Mouse (Mus musculus) MEL (cell line): ENCODE measurements around the gene Dusp23.

Source experiments
- CTCF ChIP-seq, 3 experiments: IDR thresholded peaks in 2 of 3; conservative IDR thresholded peaks in 1 of 3; 2 replicates each; pipeline ENCODE4 v1.5.1; 2011 to 2012; ENCODE audit warnings: low read length in 3 of 3, low read depth in 2 of 3, mild to moderate bottlenecking in 2 of 3, improper control_type of control experiment in 1 of 3, inconsistent platforms in 1 of 3, mixed read lengths in 1 of 3, moderate library complexity in 1 of 3; ENCODE audit not compliant: control insufficient read depth in 1 of 3, insufficient read depth in 1 of 3, poor library complexity in 1 of 3, severe bottlenecking in 1 of 3
- EP300 ChIP-seq, 2 experiments: IDR thresholded peaks; 2 replicates each; pipeline ENCODE4 v1.6.1; 2011; ENCODE audit warnings: improper control_type of control experiment in 2 of 2, low read length in 2 of 2, low read depth in 1 of 2, mild to moderate bottlenecking in 1 of 2
- POLR2AphosphoS2 ChIP-seq: IDR thresholded peaks from 2 replicates; pipeline ENCODE4 v1.6.1; 2011; ENCODE audit warnings: low read length, improper control_type of control experiment
- ZC3H11A ChIP-seq: IDR thresholded peaks from 2 replicates; pipeline ENCODE4 v1.6.1; 2012; ENCODE audit warnings: low read depth, mild to moderate bottlenecking, inconsistent platforms, low read length, improper control_type of control experiment

DNA sequence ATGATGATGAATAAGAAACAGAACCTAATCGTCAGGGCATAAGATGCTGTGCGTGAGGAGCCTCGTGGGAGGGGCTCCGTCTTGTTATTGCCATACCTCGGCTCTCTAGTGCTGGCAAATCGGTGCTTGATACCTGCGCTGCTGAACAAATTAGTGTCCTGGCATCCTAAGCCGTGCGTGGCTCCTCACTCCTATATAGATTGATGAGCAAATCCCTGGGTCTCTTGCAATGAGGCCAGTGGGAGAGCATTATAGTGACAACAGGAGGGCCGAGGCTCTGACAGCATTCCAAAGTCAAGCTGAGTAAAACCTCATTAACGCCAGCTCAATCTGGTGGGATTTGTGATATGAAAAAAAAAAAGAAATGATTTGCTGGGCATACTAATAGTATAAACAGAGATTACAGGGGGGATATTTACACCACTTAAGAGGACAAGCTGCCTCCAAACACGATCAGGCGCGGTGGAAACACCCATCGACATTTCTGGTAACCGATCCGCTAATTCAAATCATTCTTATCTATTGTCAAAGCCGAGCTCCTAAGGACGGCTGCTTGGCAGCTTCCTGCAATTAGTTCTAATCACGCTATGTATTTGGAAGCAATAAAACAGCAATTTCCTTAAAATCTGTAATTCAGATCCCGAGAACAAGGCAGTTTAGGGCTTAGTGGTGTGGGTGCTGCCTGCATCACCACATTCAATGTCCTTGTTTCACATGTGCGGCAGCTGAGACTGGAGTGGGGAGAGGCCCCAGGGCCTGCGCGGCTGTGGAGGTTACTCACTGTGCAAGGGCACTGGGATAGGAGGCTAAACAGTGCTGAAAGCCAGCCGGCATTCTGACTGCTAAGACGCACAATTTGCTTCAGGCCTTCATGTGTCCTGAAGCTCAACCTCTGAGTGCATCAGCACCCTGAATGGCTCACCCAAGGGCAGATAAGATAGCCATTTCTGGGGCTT lies 46.9 kb downstream of the Dusp23 start:
- TF ChIP-seq CTCF (IDR thresholded peaks at IDR 0.05 in 2 of 3, conservative IDR thresholded peaks at IDR 0.05 in 1 of 3; ENCODE audit: control insufficient read depth in 1 of 3, insufficient read depth in 1 of 3, low read depth in 2 of 3, low read length in 3 of 3, poor library complexity in 1 of 3, severe bottlenecking in 1 of 3) (no peak), EP300 (IDR thresholded peaks at IDR 0.05; ENCODE audit: low read depth in 1 of 2, low read length in 2 of 2) (no peak), ZC3H11A (no peak), POLR2AphosphoS2 (no peak)
